Mouse (Mus musculus) activated CD4-positive, CD25-positive, alpha-beta regulatory T cell, adult 4 months (primary cell): ENCODE results near the gene Maf. TPM values are rescaled to one million over a fixed set of nuclear protein-coding genes. Genes with fewer than 3 reads are reported as not detected.

Source experiments
- ATAC-seq: one replicate; pipeline ENCODE4 v1.8.0; 2017
- polyA plus RNA-seq, 2 experiments: library from polyadenylated mRNA; unstranded; fragments of 100-300 nt; shearing (Covaris generic); gene quantifications; one replicate each; pipeline ENCODE4 v1.2.1; 2017

Maf gene
- polyA plus RNA-seq, 2 experiments from 2014 or later = 88.1 to 123 TPM

GRCm38 (mm10) chr8:115705591-115706110 is 1.9 kb downstream of the Maf start:
- ATAC-seq = peak; percentile 7

GRCm38 (mm10) chr8:115703056-115703455 is 4.5 kb downstream of the Maf start:
- no peak for ATAC-seq

GRCm38 (mm10) chr8:115701001-115701400 is 6.6 kb downstream of the Maf start:
- no peak for ATAC-seq

- ATAC-seq = no peak
These were observed 8.4 kb downstream of the Maf start for GRCm38 (mm10) chr8:115699151-115699550.

- no peak for ATAC-seq
These were observed 10.2 kb downstream of the Maf start for GRCm38 (mm10) chr8:115697410-115697809.

GRCm38 (mm10) chr8:115696661-115697060 is 10.9 kb downstream of the Maf start:
- ATAC-seq = no peak

- no peak for ATAC-seq
These were observed 20.2 kb downstream of the Maf start for GRCm38 (mm10) chr8:115687349-115687748.

- no peak for ATAC-seq
These were observed 24.3 kb downstream of the Maf start for GRCm38 (mm10) chr8:115683309-115683708.

GRCm38 (mm10) chr8:115679539-115679938 is 28.1 kb downstream of the Maf start:
- no peak for ATAC-seq

GRCm38 (mm10) chr8:115664866-115665265 is 42.7 kb downstream of the Maf start:
- no peak for ATAC-seq

GRCm38 (mm10) chr8:115650110-115650521 is 57.5 kb downstream of the Maf start:
- no peak for ATAC-seq

GRCm38 (mm10) chr8:115645139-115645538 is 62.5 kb downstream of the Maf start:
- ATAC-seq = no peak

- ATAC-seq = no peak
These were observed 65.7 kb downstream of the Maf start for GRCm38 (mm10) chr8:115641936-115642335.

- no peak for ATAC-seq
These were observed 67.6 kb downstream of the Maf start for GRCm38 (mm10) chr8:115639951-115640350.

- ATAC-seq = no peak
These were observed 70.8 kb downstream of the Maf start for GRCm38 (mm10) chr8:115636751-115637150.
